Mouse (Mus musculus) brain, embryonic 14.5 days (tissue): Measurements from ENCODE around the gene Ptprr.

Source experiments
- CTCF ChIP-seq: fragments of 200-500 bp; IDR thresholded peaks from 2 replicates; pipeline ENCODE4 v1.5.1; 2012; ENCODE audit warnings: inconsistent platforms, mild to moderate bottlenecking, moderate library complexity, borderline replicate concordance; ENCODE audit not compliant: insufficient read depth, insufficient read length; ENCODE audit errors: extremely low read depth
- POLR2A ChIP-seq: fragments of 200-500 bp; IDR thresholded peaks from 2 replicates; pipeline ENCODE4 v1.6.1; 2012; ENCODE audit warnings: mild to moderate bottlenecking, inconsistent platforms, borderline replicate concordance; ENCODE audit not compliant: poor library complexity, insufficient read depth, insufficient read length, severe bottlenecking; ENCODE audit errors: extremely low read depth

DNA sequence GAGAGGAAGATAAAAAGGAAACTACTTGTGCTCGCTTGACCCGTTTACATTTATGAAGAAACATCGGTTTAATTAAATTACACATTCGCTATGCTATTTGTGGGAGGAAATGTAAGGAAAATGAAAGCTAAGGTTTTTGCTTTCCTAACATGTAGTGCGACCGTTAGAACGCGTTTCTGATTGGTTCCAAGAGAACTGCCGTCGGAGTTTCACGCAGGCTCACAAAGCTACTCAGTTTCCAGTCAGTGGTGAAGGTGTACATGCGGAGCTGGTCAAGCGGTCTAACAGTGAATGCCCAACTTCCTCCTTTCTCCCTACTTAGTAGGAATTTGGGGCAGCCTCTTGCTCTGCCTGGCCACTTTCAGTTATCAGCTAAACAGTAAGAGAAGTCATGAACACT lies 78.5 kb downstream of the Ptprr start:
- TF ChIP-seq CTCF (no peak), POLR2A (no peak)
